ENCODE assay signal across 9 mouse cellular contexts in genomic region chr4:120368663-120369062, GRCm38 (mm10). TPM values are rescaled to one million over a fixed set of nuclear protein-coding genes. Genes with fewer than 3 reads are reported as not detected.
DNase-seq lines count a peak whose midpoint lies in the region; ATAC-seq and TF ChIP-seq lines count a peak whose summit lies in the region.
"Had no signal": no experiment of that assay in that cellular context is flagged by ENCODE, and none has a peak within 500 bp of the region (broad histone marks: within the 10 kb centered on the region; RNA-seq: fewer than 3 reads in every experiment).

No protein-coding gene starts in this region.

- 9% methylated on average over 4 of the region's 4 CpGs for WGBS in hindbrain, postnatal 0 days
- WGBS in limb, embryonic 11.5 days = 9% methylated on average over 4 of the region's 4 CpGs

- H3K4me3 ChIP-seq in hindbrain, postnatal 0 days (ENCODE audit: low read length) = no peak overlapping the region
- no peak overlapping the region for H3K4me3 ChIP-seq in limb, embryonic 11.5 days (ENCODE audit: low read depth, low read length)
- H3K4me3 ChIP-seq: heart, embryonic 13.5 days had no signal

- H3K9me3 ChIP-seq in hindbrain, postnatal 0 days (ENCODE audit: low read length) = no peaks in the 10 kb centered on the region
- H3K9me3 ChIP-seq in limb, embryonic 11.5 days (ENCODE audit: control insufficient read depth, low read length) = no peaks in the 10 kb centered on the region
- H3K9me3 ChIP-seq: heart, embryonic 13.5 days had no signal

- H3K4me2 ChIP-seq in hindbrain, postnatal 0 days (ENCODE audit: low read depth, low read length) = no peak overlapping the region
- H3K4me2 ChIP-seq in limb, embryonic 11.5 days (ENCODE audit: low read depth, severe bottlenecking) = no peak overlapping the region

- peak; percentile 87 for TF ChIP-seq CTCF in brain, embryonic 14.5 days (IDR thresholded peaks at IDR 0.05; ENCODE audit: borderline replicate concordance, extremely low read depth, insufficient read depth, insufficient read length)
- peak; percentile 91 for TF ChIP-seq CTCF in hindbrain, postnatal 0 days (IDR thresholded peaks at IDR 0.05; ENCODE audit: low read depth)

- H3K27me3 ChIP-seq in hindbrain, postnatal 0 days (ENCODE audit: insufficient read depth, low read length) = no peaks in the 10 kb centered on the region
- H3K27me3 ChIP-seq in limb, embryonic 11.5 days (ENCODE audit: control insufficient read depth, insufficient read depth, low read length) = no peaks in the 10 kb centered on the region

- no peak overlapping the region for H3K27ac ChIP-seq in hindbrain, postnatal 0 days
- no peak overlapping the region for H3K27ac ChIP-seq in limb, embryonic 11.5 days (replicated peaks; ENCODE audit: low read depth, low read length)
- H3K27ac ChIP-seq: heart, embryonic 13.5 days had no signal

- no peak for TF ChIP-seq POLR2A in brain, embryonic 14.5 days (IDR thresholded peaks at IDR 0.05; ENCODE audit: borderline replicate concordance, extremely low read depth, insufficient read depth, insufficient read length, poor library complexity, severe bottlenecking)

- H3K9ac ChIP-seq in hindbrain, postnatal 0 days (replicated peaks; ENCODE audit: low read length) = no peak overlapping the region
- no peak overlapping the region for H3K9ac ChIP-seq in limb, embryonic 11.5 days (ENCODE audit: low read length)

- peak; percentile 50 for DNase-seq in ovary, adult 18-20 months (ENCODE audit: low spot score)
- DNase-seq in ovary, postnatal 10 days (ENCODE audit: low spot score) = no peak
- DNase-seq in brain, embryonic 14.5 days (ENCODE audit: low read depth) = peak; percentile 88
- peak; percentile 49 for DNase-seq in fibroblast of lung, adult 2 months (ENCODE audit: low read depth)
- peak; percentile 86 for DNase-seq in hindbrain, postnatal 0 days (ENCODE audit: low spot score)
- DNase-seq in limb, embryonic 11.5 days (ENCODE audit: low spot score) = peak; percentile 77
- DNase-seq in right cerebral cortex, adult 18-20 months = peak; percentile 68
- DNase-seq in T-cell, adult 2 months (ENCODE audit: low spot score) = no peak

- H3K4me1 ChIP-seq in hindbrain, postnatal 0 days (ENCODE audit: insufficient read depth, low read length) = peaks cover 18% of the 10 kb centered on the region; the same call in 1 of the 2 replicates
- 0 out of 2 replicates have a peak, but pooled peaks cover 4% of the 10 kb centered on the region for H3K4me1 ChIP-seq in limb, embryonic 11.5 days (ENCODE audit: control insufficient read depth, insufficient read depth, low read length)

- peak; percentile 59 for ATAC-seq in hindbrain, postnatal 0 days
- ATAC-seq in limb, embryonic 11.5 days (ENCODE audit: insufficient number of reproducible peaks, low FRiP score, low TSS enrichment, low read depth) = 0 out of 2 replicates have a peak, but pooled peaks have one; percentile 28

- H3K36me3 ChIP-seq in hindbrain, postnatal 0 days (ENCODE audit: insufficient read depth, low read length) = no peaks in the 10 kb centered on the region
- no peaks in the 10 kb centered on the region for H3K36me3 ChIP-seq in limb, embryonic 11.5 days (ENCODE audit: control insufficient read depth, insufficient read depth, low read length)
- H3K36me3 ChIP-seq: heart, embryonic 13.5 days had no signal

RNA-seq across cellular contexts. Expression of gene Scmh1, which starts 36.4 kb away (rescaled TPM):
- 94.9 and 123 TPM in 2 replicates for polyA plus RNA-seq in brain, embryonic 14.5 days (2012; rRNA removed)
- total RNA-seq in hindbrain, postnatal 0 days (2014; rRNA removed) = 36.2 and 65.0 TPM in 2 replicates
- 51.4 and 52.5 TPM in 2 replicates for polyA plus RNA-seq in hindbrain, postnatal 0 days (2015; fragmentation: Nextera tagmentation; extraction: Ambion mirVana)
- 36.9 and 42.2 TPM in 2 replicates for polyA plus RNA-seq in limb, embryonic 11.5 days (2014; fragmentation: Nextera tagmentation; extraction: Ambion mirVana)

Comparison
In these comparisons a context has a peak if more than half of its experiments do, and no peak if none do; other contexts are left out.
1. DNase-seq: peak in ovary, adult 18-20 months (single experiment), brain, embryonic 14.5 days (single experiment), fibroblast of lung, adult 2 months (single experiment), hindbrain, postnatal 0 days (single experiment), limb, embryonic 11.5 days (single experiment) and right cerebral cortex, adult 18-20 months (single experiment); none in ovary, postnatal 10 days (single experiment) and T-cell, adult 2 months (single experiment).